Mouse (Mus musculus): Measurements from ENCODE around the gene Lrrc8d. TPM values are rescaled to one million over a fixed set of nuclear protein-coding genes. Genes with fewer than 3 reads are reported as not detected.
A peak's percentile ranks its signal among the peaks of the same experiment; 100 is the strongest.

The Lrrc8d gene
- total RNA-seq, 2 experiments from 2014 or later, result 8.1 to 26.5 TPM

- ATAC-seq (replicated peaks; ENCODE audit: low FRiP score, low TSS enrichment, poor library complexity, severe bottlenecking), result no peak
Measured at GRCm38 (mm10) chr5:105872176-105872575, 172.4 kb downstream of the Lrrc8d start.

- no peak for ATAC-seq (replicated peaks; ENCODE audit: low FRiP score, low TSS enrichment, poor library complexity, severe bottlenecking)
Measured at GRCm38 (mm10) chr5:105872916-105873315, 173.1 kb downstream of the Lrrc8d start.

GRCm38 (mm10) chr5:105873774-105874173 lies 174.0 kb downstream of the Lrrc8d start:
- ATAC-seq (replicated peaks; ENCODE audit: low FRiP score, low TSS enrichment, poor library complexity, severe bottlenecking), result no peak

GRCm38 (mm10) chr5:105874476-105874875 lies 174.7 kb downstream of the Lrrc8d start:
- no peak for ATAC-seq (replicated peaks; ENCODE audit: low FRiP score, low TSS enrichment, poor library complexity, severe bottlenecking)

- ATAC-seq (replicated peaks; ENCODE audit: low FRiP score, low TSS enrichment, poor library complexity, severe bottlenecking), result peak; percentile 83
Measured at GRCm38 (mm10) chr5:105876068-105876924, 176.5 kb downstream of the Lrrc8d start, which contains the start of gene Zfp326. TSS of gene Zfp326 (plus strand) at chr5:105876565.

DNA sequence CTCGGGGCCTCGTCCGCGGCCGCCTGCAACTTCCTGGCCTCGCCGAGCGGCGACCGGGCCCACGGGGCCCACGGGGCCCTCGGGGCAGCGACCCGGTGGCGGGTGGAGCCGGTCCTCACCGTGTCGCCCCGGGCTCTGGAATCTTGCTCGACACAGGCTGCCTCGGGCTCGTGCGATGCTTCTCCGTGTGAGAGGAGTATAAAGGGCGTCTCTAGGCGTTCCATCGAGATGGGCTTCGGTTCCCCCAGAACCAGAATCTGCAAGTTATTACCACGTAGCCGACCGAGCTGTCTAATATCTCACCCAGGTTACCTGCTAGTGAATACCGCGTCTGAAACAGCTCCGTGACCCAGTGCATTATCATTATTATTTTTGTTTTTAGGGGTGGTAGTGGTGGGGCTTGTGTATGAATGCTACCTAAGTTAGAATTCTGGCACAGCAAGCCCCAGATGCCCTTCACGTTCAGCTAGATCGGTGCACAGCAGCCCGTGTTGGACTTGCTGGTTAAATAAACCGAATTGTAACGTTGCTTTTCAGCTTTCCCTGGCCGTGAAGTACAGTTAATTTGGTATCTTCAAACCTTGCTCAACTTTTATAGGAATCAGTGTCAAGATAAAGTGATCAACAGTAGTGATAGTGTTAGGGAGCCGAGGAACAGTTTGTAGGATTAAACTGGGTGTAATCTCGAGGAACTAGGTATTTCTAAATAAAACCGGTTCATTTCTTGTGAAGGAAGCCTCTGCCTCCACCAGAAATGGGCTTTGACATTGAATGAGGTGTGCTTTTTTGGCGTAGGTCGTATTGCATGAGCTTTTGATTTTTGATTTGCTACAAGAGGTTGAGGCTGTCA lies 177.4 kb downstream of the Lrrc8d start:
- peak; percentile 28; the same call in 1 of the 2 replicates for ATAC-seq (replicated peaks; ENCODE audit: low FRiP score, low TSS enrichment, poor library complexity, severe bottlenecking)

Other genes starting within 250 kb of the Lrrc8d start
- gene Lrrc8c, start 180.6 kb upstream of the Lrrc8d start, total RNA-seq (2014; fragmentation: Nextera tagmentation), result 64.7 and 81.9 TPM in 2 replicates
- 15.3 and 22.5 TPM in 2 replicates for gene Lrrc8c, start 180.6 kb upstream of the Lrrc8d start, total RNA-seq (2017)
- 18.3 and 41.6 TPM in 2 replicates for gene Zfp326, start 176.6 kb downstream of the Lrrc8d start, total RNA-seq (2014; fragmentation: Nextera tagmentation)
- gene Zfp326, start 176.6 kb downstream of the Lrrc8d start, total RNA-seq (2017), result 30.3 and 36.2 TPM in 2 replicates

Data from megakaryocyte-erythroid progenitor cell, adult 5-6 weeks (primary cell).